Mouse (Mus musculus) spleen, adult 2 months (tissue): ENCODE measurements around the gene Kctd20. TPM values are rescaled to one million over a fixed set of nuclear protein-coding genes. Genes with fewer than 3 reads are reported as not detected.

Source experiments
- DNase-seq, 2 experiments: peaks; one replicate each; pipeline versions ENCODE4 v3.0.0 to v3.0.0-alpha.2; 2012 to 2021; ENCODE audit warnings: low spot score in 2 of 2, low read depth in 1 of 2
- H3K27ac ChIP-seq: fragments of 200-500 bp; 2 replicates; pipeline ENCODE4 v1.5.1; 2012; ENCODE audit warnings: low read length, inconsistent platforms; ENCODE audit not compliant: insufficient read depth
- H3K27me3 ChIP-seq: fragments of 200-500 bp; 2 replicates; pipeline ENCODE4 v1.6.1; 2012; ENCODE audit warnings: mild to moderate bottlenecking, moderate library complexity, low read length, inconsistent platforms; ENCODE audit not compliant: control insufficient read depth, insufficient read depth
- H3K36me3 ChIP-seq: fragments of 200-500 bp; 2 replicates; pipeline ENCODE4 v1.6.1; 2012; ENCODE audit warnings: mild to moderate bottlenecking, low read length, inconsistent platforms; ENCODE audit not compliant: control insufficient read depth, insufficient read depth
- H3K4me1 ChIP-seq: fragments of 200-500 bp; 2 replicates; pipeline ENCODE4 v1.6.1; 2011; ENCODE audit warnings: inconsistent platforms; ENCODE audit not compliant: control insufficient read depth, insufficient read depth, insufficient read length
- H3K4me3 ChIP-seq: fragments of 200-500 bp; 2 replicates; pipeline ENCODE4 v1.5.1; 2011; ENCODE audit warnings: mild to moderate bottlenecking, inconsistent platforms; ENCODE audit not compliant: insufficient read depth, insufficient read length; ENCODE audit errors: extremely low read depth
- CTCF ChIP-seq: fragments of 200-500 bp; IDR thresholded peaks from 2 replicates; pipeline ENCODE4 v1.5.1; 2011; ENCODE audit warnings: mild to moderate bottlenecking, inconsistent platforms; ENCODE audit not compliant: insufficient read depth, insufficient read length, insufficient replicate concordance; ENCODE audit errors: extremely low read depth
- POLR2A ChIP-seq: fragments of 200-500 bp; IDR thresholded peaks from 2 replicates; pipeline ENCODE4 v1.6.1; 2011; ENCODE audit warnings: low read depth, low read length, inconsistent platforms
- WGBS: fragments of 180-500 bp; shearing (Covaris S2); methylation state at CpG from one replicate; pipeline ENCODE4 v1.1.7; 2018; 5-methylcytosine and 5-hydroxymethylcytosine counted together
- polyA plus RNA-seq: library from polyadenylated mRNA; depleted of rRNA; stranded (reverse); fragments of >200 nt; gene quantifications from 2 replicates; pipeline ENCODE4 v1.2.3, GENCODE M21; 2012

Gene Kctd20
- polyA plus RNA-seq, 1 experiment, result 27.4 TPM

GRCm38 (mm10) chr17:28954416-28954815 is 2.7 kb downstream of the Kctd20 start:
- no peak overlapping the region for H3K4me3 ChIP-seq
- no peak for DNase-seq
- 50% methylated on average over 9 of the region's 9 CpGs for WGBS
- H3K27ac ChIP-seq, result no peak overlapping the region
- peaks cover 11% of the 10 kb centered on the region; the same call in 1 of the 2 replicates for H3K4me1 ChIP-seq
- H3K36me3 ChIP-seq, result peaks cover 3% of the 10 kb centered on the region; the same call in 1 of the 2 replicates
- TF ChIP-seq CTCF (no peak), POLR2A (no peak)
- H3K27me3 ChIP-seq, result no peaks in the 10 kb centered on the region

- Histone ChIP-seq H3K27ac (no peak overlapping the region), H3K36me3 (peaks cover 24% of the 10 kb centered on the region), H3K27me3 (no peaks in the 10 kb centered on the region), H3K4me1 (0 out of 2 replicates have a peak, but pooled peaks cover 2% of the 10 kb centered on the region), H3K4me3 (no peak overlapping the region)
- TF ChIP-seq CTCF (no peak), POLR2A (no peak)
- WGBS, result 94% methylated on average over 10 of the region's 10 CpGs
- no peak for DNase-seq
These were observed 8.8 kb downstream of the Kctd20 start for GRCm38 (mm10) chr17:28960597-28960996.

GRCm38 (mm10) chr17:28961596-28961995 is 9.8 kb downstream of the Kctd20 start:
- peaks cover 3% of the 10 kb centered on the region; the same call in 1 of the 2 replicates for H3K4me1 ChIP-seq
- no peak overlapping the region for H3K4me3 ChIP-seq
- no peaks in the 10 kb centered on the region for H3K27me3 ChIP-seq
- TF ChIP-seq POLR2A (no peak), CTCF (no peak)
- H3K27ac ChIP-seq, result no peak overlapping the region
- 95% methylated on average over 10 of the region's 10 CpGs for WGBS
- peaks cover 29% of the 10 kb centered on the region for H3K36me3 ChIP-seq
- DNase-seq, result no peak

- H3K27ac ChIP-seq, result peak overlapping the region; percentile 79
- TF ChIP-seq POLR2A (no peak), CTCF (no peak)
- WGBS, result 14% methylated on average over 11 of the region's 11 CpGs
- no peak overlapping the region; the same call in 1 of the 2 replicates for H3K4me3 ChIP-seq
- no peaks in the 10 kb centered on the region for H3K27me3 ChIP-seq
- H3K36me3 ChIP-seq, result peaks cover 31% of the 10 kb centered on the region
- DNase-seq, result peak; percentile 8 to 16
- peaks cover 12% of the 10 kb centered on the region; the same call in 1 of the 2 replicates for H3K4me1 ChIP-seq
These were observed 15.4 kb downstream of the Kctd20 start for GRCm38 (mm10) chr17:28967021-28967610.

GRCm38 (mm10) chr17:28970122-28970521 is 18.4 kb downstream of the Kctd20 start:
- Histone ChIP-seq H3K27ac (no peak overlapping the region), H3K36me3 (peaks cover 45% of the 10 kb centered on the region), H3K4me1 (peaks cover 12% of the 10 kb centered on the region; the same call in 1 of the 2 replicates), H3K4me3 (no peak overlapping the region), H3K27me3 (no peaks in the 10 kb centered on the region)
- DNase-seq, result no peak
- TF ChIP-seq CTCF, result no peak
- TF ChIP-seq POLR2A, result no peak

GRCm38 (mm10) chr17:28979091-28979490 is 27.3 kb downstream of the Kctd20 start:
- H3K36me3 ChIP-seq, result peaks cover 59% of the 10 kb centered on the region
- no peak overlapping the region for H3K27ac ChIP-seq
- TF ChIP-seq POLR2A, result no peak
- no peak for TF ChIP-seq CTCF
- no peaks in the 10 kb centered on the region for H3K27me3 ChIP-seq
- no peak for DNase-seq
- no peak overlapping the region for H3K4me3 ChIP-seq
- H3K4me1 ChIP-seq, result no peaks in the 10 kb centered on the region
- 92% methylated on average over 4 of the region's 4 CpGs for WGBS

- no peak for TF ChIP-seq POLR2A
- no peak for TF ChIP-seq CTCF
These were observed 29.3 kb downstream of the Kctd20 start for GRCm38 (mm10) chr17:28981081-28981480.

GRCm38 (mm10) chr17:28982591-28982990 is 30.8 kb downstream of the Kctd20 start:
- Histone ChIP-seq H3K4me1 (no peaks in the 10 kb centered on the region), H3K27me3 (no peaks in the 10 kb centered on the region), H3K36me3 (peaks cover 44% of the 10 kb centered on the region), H3K27ac (no peak overlapping the region), H3K4me3 (no peak overlapping the region)
- TF ChIP-seq CTCF (no peak), POLR2A (no peak)
- WGBS, result 79% methylated on average over 4 of the region's 4 CpGs
- DNase-seq, result no peak

More at GRCm38 (mm10) chr17:28981081-28981480, 29.3 kb downstream of the Kctd20 start:
- WGBS, result 92% methylated on average over 4 of the region's 4 CpGs
- H3K27ac ChIP-seq, result no peak overlapping the region
- no peaks in the 10 kb centered on the region for H3K27me3 ChIP-seq
- no peak overlapping the region for H3K4me3 ChIP-seq
- peaks cover 46% of the 10 kb centered on the region for H3K36me3 ChIP-seq
- H3K4me1 ChIP-seq, result no peaks in the 10 kb centered on the region
- DNase-seq, result no peak
